Mouse (Mus musculus): ENCODE results near the gene Trdmt1.

- TF ChIP-seq CTCF (IDR thresholded peaks at IDR 0.05; ENCODE audit: low read depth) = no peak
- TF ChIP-seq EP300 (IDR thresholded peaks at IDR 0.05; ENCODE audit: low read depth) = no peak
These were observed 48.4 kb downstream of the Trdmt1 start for GRCm38 (mm10) chr2:13496087-13496486.
